Mouse (Mus musculus): Measurements from ENCODE around the gene Wipi1.

DNA sequence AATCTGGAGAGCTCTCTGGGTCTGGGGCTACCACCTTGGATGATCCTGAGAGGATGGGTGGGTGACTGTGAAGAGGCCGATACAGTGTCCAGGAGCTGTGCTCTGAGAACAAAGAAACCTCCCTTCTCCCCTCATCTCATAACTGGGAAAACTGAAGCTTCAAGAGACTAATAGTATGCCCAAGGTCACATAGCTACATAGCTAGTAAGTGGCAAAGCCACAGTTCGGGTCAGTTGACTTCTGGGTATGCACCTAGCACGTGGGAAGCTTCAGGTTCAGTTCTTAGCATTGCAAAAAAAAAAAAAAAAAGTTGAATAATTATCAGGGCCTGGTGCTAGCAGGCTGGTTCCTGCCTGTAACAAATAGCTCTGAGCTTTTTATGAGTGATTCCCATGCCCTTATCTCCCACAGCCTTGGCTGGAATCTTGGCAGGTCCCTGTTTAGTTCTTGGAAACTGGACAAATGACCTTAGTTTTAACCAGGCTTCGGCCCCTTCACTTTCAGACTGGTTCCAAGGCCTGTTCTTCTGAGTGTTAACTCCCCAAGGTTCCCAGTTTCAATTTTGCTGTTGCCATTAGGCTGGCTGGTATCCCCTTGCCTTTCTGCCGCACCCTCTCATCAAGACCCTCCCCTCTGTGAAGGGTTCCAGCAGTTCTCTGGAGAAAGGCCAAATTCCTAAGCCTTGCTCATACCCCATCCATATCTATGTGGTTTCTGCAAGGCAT, 29.9 kb upstream of the Wipi1 start:
- no peak for TF ChIP-seq CTCF (IDR thresholded peaks at IDR 0.05; ENCODE audit: low read depth)
- no peak for TF ChIP-seq EP300 (IDR thresholded peaks at IDR 0.05; ENCODE audit: low read depth)
